ENCODE assay signal across 14 mouse cellular contexts in genomic region chr10:88374984-88375383, GRCm38 (mm10). TPM values are rescaled to one million over a fixed set of nuclear protein-coding genes. Genes with fewer than 3 reads are reported as not detected.
A peak's percentile ranks its signal among the peaks of the same experiment; 100 is the strongest.
DNase-seq lines count a peak whose midpoint lies in the region; ATAC-seq and TF ChIP-seq lines count a peak whose summit lies in the region.
"Had no signal": no experiment of that assay in that cellular context is flagged by ENCODE, and none has a peak within 500 bp of the region (broad histone marks: within the 10 kb centered on the region; RNA-seq: fewer than 3 reads in every experiment).

No protein-coding gene starts in this region.

- DNase-seq in heart, postnatal 10 days = no peak
- DNase-seq in layer of hippocampus, adult 2 months (ENCODE audit: low spot score in 2 of 2) = no peak
- DNase-seq in layer of hippocampus, adult 9-10 months (ENCODE audit: low spot score) = no peak
- DNase-seq in testis, postnatal 10 days (ENCODE audit: low spot score) = no peak
- no peak for DNase-seq in right cerebral cortex, postnatal 36 days (ENCODE audit: low spot score in 2 of 2)
- DNase-seq: cerebellum, postnatal 10 days; kidney, postnatal 10 days; liver, embryonic 13.5 days; lung, postnatal 10 days; thymus, postnatal 36 days had no signal

- H3K4me1 ChIP-seq in heart, embryonic 14.5 days (ENCODE audit: control insufficient read depth in 2 of 2, insufficient read depth in 2 of 2, low read length in 2 of 2) = peaks cover 3 to 5% of the 10 kb centered on the region in 2 experiments; a peak in 3 of 4 replicates
- peaks cover 17% of the 10 kb centered on the region for H3K4me1 ChIP-seq in testis, adult 2 months (ENCODE audit: control insufficient read depth, insufficient read depth, low read length)
- H3K4me1 ChIP-seq: intestine, embryonic 15.5 days had no signal

- H3K4me3 ChIP-seq in heart, embryonic 14.5 days (ENCODE audit: control insufficient read depth in 1 of 2, insufficient read depth in 1 of 2, low read depth in 1 of 2, low read length in 2 of 2) = no peak overlapping the region
- no peak overlapping the region for H3K4me3 ChIP-seq in layer of hippocampus, adult 2 months
- no peak overlapping the region for H3K4me3 ChIP-seq in testis, adult 2 months (ENCODE audit: control insufficient read depth, low read depth, low read length)
- H3K4me3 ChIP-seq: intestine, embryonic 15.5 days; limb, embryonic 12.5 days; liver, embryonic 13.5 days had no signal

- TF ChIP-seq CTCF in layer of hippocampus, adult 2 months (conservative IDR thresholded peaks at IDR 0.05) = peak; percentile 43
- TF ChIP-seq CTCF in testis, adult 2 months (IDR thresholded peaks at IDR 0.05; ENCODE audit: control insufficient read depth, insufficient read depth, insufficient replicate concordance, low read depth, low read length) = 0 out of 2 replicates have a peak, but pooled peaks have one; percentile 8

- H3K4me2 ChIP-seq in heart, embryonic 14.5 days (ENCODE audit: low read length) = peak overlapping the region; percentile 51
- H3K4me2 ChIP-seq: intestine, embryonic 15.5 days; limb, embryonic 12.5 days; liver, embryonic 13.5 days had no signal

- ATAC-seq in heart, embryonic 14.5 days (ENCODE audit: insufficient number of reproducible peaks, insufficient read depth, low FRiP score, low read depth) = no peak
- ATAC-seq: intestine, embryonic 15.5 days had no signal

- no peak overlapping the region; the same call in 1 of the 2 replicates for H3K9ac ChIP-seq in heart, embryonic 14.5 days (ENCODE audit: low read length)
- H3K9ac ChIP-seq: intestine, embryonic 15.5 days; limb, embryonic 12.5 days; liver, embryonic 13.5 days had no signal

- H3K27me3 ChIP-seq in heart, embryonic 14.5 days (ENCODE audit: control insufficient read depth, insufficient read depth, low read length) = no peaks in the 10 kb centered on the region
- H3K27me3 ChIP-seq in testis, adult 2 months (ENCODE audit: control insufficient read depth, insufficient read depth, low read length) = no peaks in the 10 kb centered on the region
- H3K27me3 ChIP-seq: intestine, embryonic 15.5 days; limb, embryonic 12.5 days; liver, embryonic 13.5 days had no signal

- intact Hi-C loops in heart, postnatal 10 days (cut with DNase I) = loop anchor here (5.0 kb wide), 1 partner anchor 127 kb away; the partner anchor contains the start of gene Chpt1

- no peaks in the 10 kb centered on the region for H3K36me3 ChIP-seq in heart, embryonic 14.5 days (ENCODE audit: control insufficient read depth, insufficient read depth, low read length)
- H3K36me3 ChIP-seq in testis, adult 2 months (ENCODE audit: control insufficient read depth, insufficient read depth, low read length) = no peaks in the 10 kb centered on the region
- H3K36me3 ChIP-seq: intestine, embryonic 15.5 days; limb, embryonic 12.5 days; liver, embryonic 13.5 days had no signal

- 23% methylated on average over 10 of the region's 10 CpGs for WGBS in heart, embryonic 14.5 days

- H3K9me3 ChIP-seq in heart, embryonic 14.5 days (ENCODE audit: control insufficient read depth, low read length) = no peaks in the 10 kb centered on the region
- H3K9me3 ChIP-seq: intestine, embryonic 15.5 days; limb, embryonic 12.5 days; liver, embryonic 13.5 days had no signal

- no peak overlapping the region for H3K27ac ChIP-seq in heart, embryonic 14.5 days (replicated peaks in 1 of 2; ENCODE audit: control insufficient read depth in 1 of 2, insufficient read depth in 1 of 2, low read depth in 2 of 2, low read length in 2 of 2)
- no peak overlapping the region for H3K27ac ChIP-seq in layer of hippocampus, adult 2 months
- H3K27ac ChIP-seq in testis, adult 2 months (ENCODE audit: control insufficient read depth, insufficient read depth, low read depth, low read length) = no peak overlapping the region
- H3K27ac ChIP-seq: intestine, embryonic 15.5 days; limb, embryonic 12.5 days; liver, embryonic 13.5 days had no signal

- TF ChIP-seq POLR2A in testis, adult 2 months (IDR thresholded peaks at IDR 0.05; ENCODE audit: control insufficient read depth, low read depth, low read length) = no peak

RNA-seq across cellular contexts. Expression of gene Dram1, which starts 3.9 kb away (rescaled TPM):
- 0.74 and 1.6 TPM in 2 replicates for polyA plus RNA-seq in heart, embryonic 14.5 days (2014; fragmentation: Nextera tagmentation; extraction: Ambion mirVana)
- 1 to 10 TPM; 3.0 to 4.2 TPM for total RNA-seq in heart, postnatal 10 days (2021)
- total RNA-seq in layer of hippocampus, adult 2 months (2021) = 1 to 10 TPM in 1 of 2 experiments, under 1 TPM in 1; 0.88 to 1.5 TPM
- 30.7 and 34.2 TPM in 2 replicates for polyA plus RNA-seq in testis, adult 2 months (2012; rRNA removed)

RNA-seq across cellular contexts. Expression of gene Gnptab, which starts 3.9 kb away (rescaled TPM):
- polyA plus RNA-seq in heart, embryonic 14.5 days (2014; fragmentation: Nextera tagmentation; extraction: Ambion mirVana) = 8.7 and 9.4 TPM in 2 replicates
- total RNA-seq in heart, postnatal 10 days (2021) = 10 to 100 TPM; 33.1 to 36.8 TPM
- total RNA-seq in layer of hippocampus, adult 2 months (2021) = 10 to 100 TPM; 72.6 to 74.4 TPM
- 8.1 and 10.0 TPM in 2 replicates for polyA plus RNA-seq in testis, adult 2 months (2012; rRNA removed)
